Mouse (Mus musculus) mouse trophoblast stem cell (cell line): Measurements from ENCODE around the gene Btbd35f3.
"Not testable (repeated sequence)": the region's sequence is repeated elsewhere in the genome, so short reads cannot be mapped to it uniquely, and the experiment has no call there.

ENCODE experiments used
- in situ Hi-C, 2 experiments: fragments of 300-500 bp; cut with MseI, MboI; formaldehyde crosslinking; loops; 2 replicates in 1 of 2; 3 replicates in 1 of 2; pipeline ENCODE4 v1.15.1; 2025

Btbd35f3 gene

DNA sequence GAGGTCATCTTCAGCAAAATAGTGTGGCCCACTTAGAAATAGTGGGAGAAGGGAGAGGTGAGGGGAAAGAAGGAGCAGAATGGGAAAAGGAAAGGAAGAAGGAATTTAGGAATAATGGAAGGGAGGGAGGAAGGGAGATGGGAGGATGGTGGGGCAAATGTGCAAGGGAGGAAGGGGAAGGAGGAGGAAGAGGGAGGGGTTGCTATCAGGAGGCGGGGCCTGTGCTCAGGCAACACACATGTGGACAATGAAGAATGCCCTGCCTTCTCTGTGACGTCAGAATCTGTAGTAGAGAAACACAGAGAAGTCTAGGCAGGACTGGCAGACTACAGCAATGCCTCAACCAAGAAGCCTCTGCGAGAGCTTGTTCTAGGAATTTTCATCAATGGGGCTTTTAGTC is at the start of gene Btbd35f3:
Gene Btbd35f3 (plus strand): TSS at position 301 of the 400 bp plus-strand sequence.
- in situ Hi-C loops: not testable (repeated sequence)
